Mouse (Mus musculus) ES-E14 (cell line): ENCODE measurements around the gene Arhgef18. TPM values are rescaled to one million over a fixed set of nuclear protein-coding genes. Genes with fewer than 3 reads are reported as not detected.

Experiments used
- DNase-seq: peaks from one replicate; pipeline ENCODE4 v3.0.0-alpha.2; 2013; ENCODE audit warnings: low read depth, low spot score
- H3K27ac ChIP-seq: 2 replicates; pipeline ENCODE4 v1.5.1; 2012; ENCODE audit warnings: low read depth, mild to moderate bottlenecking, low read length, moderate library complexity, mixed read lengths; ENCODE audit not compliant: poor library complexity, insufficient read depth, severe bottlenecking
- H3K36me3 ChIP-seq: 2 replicates; pipeline ENCODE4 v1.6.1; 2012; ENCODE audit warnings: mild to moderate bottlenecking, low read length, moderate library complexity, mixed read lengths; ENCODE audit not compliant: control insufficient read depth, poor library complexity, insufficient read depth, severe bottlenecking
- H3K4me1 ChIP-seq, 2 experiments: fragments of 150-350 bp in 1 of 2; sonication (generic) in 1 of 2; 2 replicates each; pipeline ENCODE4 v1.6.1; 2012; ENCODE audit warnings: low read length in 2 of 2, mild to moderate bottlenecking in 1 of 2, mixed read lengths in 1 of 2; ENCODE audit not compliant: control insufficient read depth in 2 of 2, insufficient read depth in 2 of 2, poor library complexity in 1 of 2
- H3K4me3 ChIP-seq, 2 experiments: fragments of 150-350 bp in 1 of 2; sonication (generic) in 1 of 2; 2 replicates each; pipeline ENCODE4 v1.5.1; 2012; ENCODE audit warnings: low read length in 2 of 2, low read depth in 1 of 2, mild to moderate bottlenecking in 1 of 2, mixed read lengths in 1 of 2; ENCODE audit not compliant: insufficient read depth in 1 of 2, poor library complexity in 1 of 2, severe bottlenecking in 1 of 2
- H3K9ac ChIP-seq: 2 replicates; pipeline ENCODE4 v1.6.1; 2012; ENCODE audit warnings: low read depth, mild to moderate bottlenecking, low read length, mixed read lengths; ENCODE audit not compliant: poor library complexity, insufficient read depth, severe bottlenecking
- H3K9me3 ChIP-seq: fragments of 150-350 bp; sonication (generic); 2 replicates; pipeline ENCODE4 v1.6.1; 2012; ENCODE audit warnings: low read depth, mild to moderate bottlenecking, low read length; ENCODE audit not compliant: control insufficient read depth, insufficient read depth
- CHD2 ChIP-seq: IDR thresholded peaks from 2 replicates; pipeline ENCODE4 v1.6.1; 2014; ENCODE audit warnings: mild to moderate bottlenecking, low read depth, low read length, inconsistent platforms
- HCFC1 ChIP-seq: IDR thresholded peaks from 2 replicates; pipeline ENCODE4 v1.6.1; 2012; ENCODE audit warnings: low read length, inconsistent platforms, borderline replicate concordance; ENCODE audit not compliant: insufficient read depth
- MAFK ChIP-seq: IDR thresholded peaks from 2 replicates; pipeline ENCODE4 v1.6.1; 2014; ENCODE audit warnings: mild to moderate bottlenecking, low read depth, low read length, inconsistent platforms; ENCODE audit not compliant: insufficient read depth
- ZC3H11A ChIP-seq: IDR thresholded peaks from 2 replicates; pipeline ENCODE4 v1.6.1; 2012; ENCODE audit warnings: low read depth, mild to moderate bottlenecking, inconsistent platforms, low read length, borderline replicate concordance
- ZNF384 ChIP-seq: IDR thresholded peaks from 2 replicates; pipeline ENCODE4 v1.6.1; 2012; ENCODE audit warnings: low read depth, low read length, inconsistent platforms
- in situ Hi-C, 2 experiments: fragments of 600-800 bp; cut with MboI; formaldehyde crosslinking; loops; one replicate each; pipeline ENCODE4 v1.15.1; 2025; ENCODE audit warnings: low sequenced_read_pairs in 2 of 2, inconsistent platforms in 1 of 2; ENCODE audit not compliant: unreplicated experiment in 2 of 2
- total RNA-seq: library from RNA; depleted of rRNA; stranded (reverse); fragments of 300-350 nt; gene quantifications from 2 replicates; pipeline ENCODE4 v1.2.3, GENCODE M21; 2012

The Arhgef18 gene
- total RNA-seq, 1 experiment = 34.7 TPM

GRCm38 (mm10) chr8:3464309-3464708 is 71.5 kb downstream of the Arhgef18 start:
- Histone ChIP-seq H3K27ac (no peak overlapping the region), H3K9me3 (no peaks in the 10 kb centered on the region), H3K4me1 (peaks cover 2 to 6% of the 10 kb centered on the region in 2 experiments; a peak in 2 of 4 replicates), H3K9ac (no peak overlapping the region), H3K36me3 (peaks cover 3% of the 10 kb centered on the region; the same call in 1 of the 2 replicates), H3K4me3 (no peak overlapping the region)
- TF ChIP-seq ZC3H11A (peak; percentile 32; the same call in 1 of the 2 replicates), ZNF384 (no peak)
- no peak for DNase-seq
- in situ Hi-C loops = no loop called here

GRCm38 (mm10) chr8:3467006-3467885 is 74.4 kb downstream of the Arhgef18 start, which contains the start of gene Pex11g:
Pex11g (minus strand) TSS chr8:3467680.
- TF ChIP-seq ZNF384 = no peak
- TF ChIP-seq ZC3H11A = no peak
- no peak for TF ChIP-seq CHD2
- no peaks in the 10 kb centered on the region for H3K36me3 ChIP-seq
- peak within 1 kb of the TSS; percentile 68 to 74 for H3K4me3 ChIP-seq
- DNase-seq = peak; percentile 98
- no peak within 1 kb of the TSS for H3K27ac ChIP-seq
- no peaks in the 10 kb centered on the region for H3K9me3 ChIP-seq
- in situ Hi-C loops = no loop called here
- peak within 1 kb of the TSS; percentile 75 for H3K9ac ChIP-seq
- H3K4me1 ChIP-seq = peaks cover 2 to 6% of the 10 kb centered on the region in 2 experiments; a peak in 2 of 4 replicates

GRCm38 (mm10) chr8:3467886-3468545 is 75.2 kb downstream of the Arhgef18 start:
- DNase-seq = no peak
- no peaks in the 10 kb centered on the region for H3K36me3 ChIP-seq
- H3K27ac ChIP-seq = no peak overlapping the region
- H3K9ac ChIP-seq = peak overlapping the region; percentile 67; the same call in 1 of the 2 replicates
- no peaks in the 10 kb centered on the region for H3K9me3 ChIP-seq
- H3K4me3 ChIP-seq = peak overlapping the region; percentile 68 to 74
- no peak for TF ChIP-seq MAFK
- TF ChIP-seq ZC3H11A = no peak
- TF ChIP-seq CHD2 = no peak
- no peak for TF ChIP-seq HCFC1
- TF ChIP-seq ZNF384 = no peak
- H3K4me1 ChIP-seq = peaks cover 2 to 6% of the 10 kb centered on the region in 2 experiments; a peak in 2 of 4 replicates
- in situ Hi-C loops = no loop called here

GRCm38 (mm10) chr8:3468838-3469237 is 76.0 kb downstream of the Arhgef18 start:
- Histone ChIP-seq H3K27ac (no peak overlapping the region), H3K4me1 (peaks cover 2 to 6% of the 10 kb centered on the region in 2 experiments; a peak in 2 of 4 replicates), H3K36me3 (no peaks in the 10 kb centered on the region), H3K9ac (no peak overlapping the region), H3K4me3 (no peak overlapping the region), H3K9me3 (no peaks in the 10 kb centered on the region)
- TF ChIP-seq MAFK (no peak), ZC3H11A (no peak), HCFC1 (no peak), ZNF384 (no peak), CHD2 (no peak)
- in situ Hi-C loops = no loop called here
- no peak for DNase-seq
